Mouse (Mus musculus) embryonic facial prominence, embryonic 15.5 days (tissue): ENCODE results near the gene Pole2. TPM values are rescaled to one million over a fixed set of nuclear protein-coding genes. Genes with fewer than 3 reads are reported as not detected.

Experiments used
- ATAC-seq: fragments of 200-750 bp; cut with Nextera tagmentation; 2 replicates; pipeline ENCODE4 v1.8.0; 2017; ENCODE audit warnings: low read depth, moderate TSS enrichment; ENCODE audit not compliant: insufficient number of reproducible peaks, low FRiP score, low TSS enrichment
- H3K27ac ChIP-seq: fragments of 300-500 bp; sonication (generic); replicated peaks from 2 replicates; pipeline ENCODE4 v1.5.1; 2015; ENCODE audit warnings: mild to moderate bottlenecking, inconsistent platforms
- H3K27me3 ChIP-seq: fragments of 300-500 bp; sonication (generic); 2 replicates; pipeline ENCODE4 v1.6.1; 2015; ENCODE audit warnings: inconsistent platforms
- H3K36me3 ChIP-seq: fragments of 300-500 bp; sonication (generic); 2 replicates; pipeline ENCODE4 v1.6.1; 2015; ENCODE audit warnings: mild to moderate bottlenecking, inconsistent platforms
- H3K4me1 ChIP-seq: fragments of 300-500 bp; sonication (generic); 2 replicates; pipeline ENCODE4 v1.6.1; 2015; ENCODE audit warnings: inconsistent platforms
- H3K4me2 ChIP-seq: fragments of 300-500 bp; sonication (generic); replicated peaks from 2 replicates; pipeline ENCODE4 v1.6.1; 2015; ENCODE audit warnings: mild to moderate bottlenecking, inconsistent platforms
- H3K4me3 ChIP-seq: fragments of 300-500 bp; sonication (generic); replicated peaks from 2 replicates; pipeline ENCODE4 v1.5.1; 2015; ENCODE audit warnings: mild to moderate bottlenecking, inconsistent platforms
- H3K9ac ChIP-seq: fragments of 300-500 bp; sonication (generic); 2 replicates; pipeline ENCODE4 v1.6.1; 2015; ENCODE audit warnings: inconsistent platforms
- H3K9me3 ChIP-seq: fragments of 300-500 bp; sonication (generic); replicated peaks from 2 replicates; pipeline ENCODE4 v1.6.1; 2016; ENCODE audit warnings: inconsistent platforms
- WGBS: fragments of 180-500 bp; shearing (Covaris S2); methylation state at CpG from one replicate; pipeline ENCODE4 v1.1.7; 2015; 5-methylcytosine and 5-hydroxymethylcytosine counted together
- polyA plus RNA-seq: library from polyadenylated mRNA; unstranded; fragments of >200 nt; fragmentation: Nextera tagmentation; extraction: Ambion mirVana; gene quantifications from 2 replicates; pipeline ENCODE4 v1.2.1, GENCODE M21; 2015

Gene Pole2
- polyA plus RNA-seq, result 20.1 and 22.3 TPM in 2 replicates

- under 1% methylated on average over 37 of the region's 37 CpGs for WGBS
Measured at GRCm38 (mm10) chr12:69227776-69228466, at the start of gene Pole2. TSS of gene Pole2 (minus strand) at chr12:69228195.

GRCm38 (mm10) chr12:69268956-69269355, 41.0 kb upstream of the Pole2 start:
- 83% methylated on average over 2 of the region's 2 CpGs for WGBS
- H3K27me3 ChIP-seq, result no peaks in the 10 kb centered on the region

More at GRCm38 (mm10) chr12:69227776-69228466, at the start of gene Pole2:
- Histone ChIP-seq H3K36me3 (peaks cover 17% of the 10 kb centered on the region), H3K27me3 (no peaks in the 10 kb centered on the region), H3K4me1 (peaks cover 8% of the 10 kb centered on the region; the same call in 1 of the 2 replicates), H3K4me2 (peak within 1 kb of the TSS; percentile 52), H3K27ac (peak within 1 kb of the TSS; percentile 94), H3K9ac (peak within 1 kb of the TSS; percentile 31), H3K9me3 (no peaks in the 10 kb centered on the region), H3K4me3 (peak within 1 kb of the TSS; percentile 77)
- ATAC-seq, result peak; percentile 95

GRCm38 (mm10) chr12:69267956-69268632, 40.1 kb upstream of the Pole2 start:
- H3K36me3 ChIP-seq, result no peaks in the 10 kb centered on the region
- no peak overlapping the region for H3K4me2 ChIP-seq
- H3K27me3 ChIP-seq, result no peaks in the 10 kb centered on the region
- H3K4me3 ChIP-seq, result no peak overlapping the region
- no peak for ATAC-seq
- H3K9me3 ChIP-seq, result no peaks in the 10 kb centered on the region
- no peak overlapping the region for H3K27ac ChIP-seq
- H3K9ac ChIP-seq, result no peak overlapping the region
- WGBS, result 78% methylated on average over 11 of the region's 11 CpGs
- no peaks in the 10 kb centered on the region for H3K4me1 ChIP-seq

More at GRCm38 (mm10) chr12:69268956-69269355, 41.0 kb upstream of the Pole2 start:
- Histone ChIP-seq H3K9me3 (no peaks in the 10 kb centered on the region), H3K36me3 (no peaks in the 10 kb centered on the region), H3K4me2 (no peak overlapping the region), H3K4me3 (no peak overlapping the region), H3K4me1 (no peaks in the 10 kb centered on the region), H3K27ac (no peak overlapping the region), H3K9ac (no peak overlapping the region)
- no peak for ATAC-seq

- WGBS, result 86% methylated on average over 3 of the region's 3 CpGs
- no peak overlapping the region for H3K27ac ChIP-seq
- no peak for ATAC-seq
Measured at GRCm38 (mm10) chr12:69265031-69265430, 37.0 kb upstream of the Pole2 start.

GRCm38 (mm10) chr12:69262251-69262650, 34.3 kb upstream of the Pole2 start:
- Histone ChIP-seq H3K27ac (no peak overlapping the region), H3K27me3 (no peaks in the 10 kb centered on the region), H3K9me3 (no peaks in the 10 kb centered on the region), H3K4me1 (no peaks in the 10 kb centered on the region), H3K4me3 (no peak overlapping the region), H3K9ac (no peak overlapping the region), H3K4me2 (no peak overlapping the region), H3K36me3 (no peaks in the 10 kb centered on the region)
- ATAC-seq, result no peak
- 93% methylated on average over 5 of the region's 5 CpGs for WGBS

More at GRCm38 (mm10) chr12:69265031-69265430, 37.0 kb upstream of the Pole2 start:
- H3K36me3 ChIP-seq, result no peaks in the 10 kb centered on the region
- H3K4me2 ChIP-seq, result no peak overlapping the region
- H3K9me3 ChIP-seq, result no peaks in the 10 kb centered on the region
- H3K9ac ChIP-seq, result no peak overlapping the region
- H3K4me3 ChIP-seq, result no peak overlapping the region
- H3K27me3 ChIP-seq, result no peaks in the 10 kb centered on the region
- H3K4me1 ChIP-seq, result no peaks in the 10 kb centered on the region

- ATAC-seq, result no peak
- H3K4me1 ChIP-seq, result no peaks in the 10 kb centered on the region
- H3K9ac ChIP-seq, result no peak overlapping the region
- H3K27me3 ChIP-seq, result no peaks in the 10 kb centered on the region
- no peak overlapping the region for H3K4me2 ChIP-seq
- no peaks in the 10 kb centered on the region for H3K36me3 ChIP-seq
- H3K27ac ChIP-seq, result no peak overlapping the region
- no peaks in the 10 kb centered on the region for H3K9me3 ChIP-seq
- 80% methylated on average over 11 of the region's 11 CpGs for WGBS
- H3K4me3 ChIP-seq, result no peak overlapping the region
Measured at GRCm38 (mm10) chr12:69257836-69258235, 29.8 kb upstream of the Pole2 start.

GRCm38 (mm10) chr12:69253806-69254205, 25.8 kb upstream of the Pole2 start:
- 83% methylated on average over 1 of the region's 1 CpGs for WGBS
- H3K27me3 ChIP-seq, result no peaks in the 10 kb centered on the region
- no peaks in the 10 kb centered on the region for H3K4me1 ChIP-seq
- no peak for ATAC-seq
- no peak overlapping the region for H3K4me3 ChIP-seq
- H3K27ac ChIP-seq, result no peak overlapping the region
- no peak overlapping the region for H3K4me2 ChIP-seq
- H3K36me3 ChIP-seq, result no peaks in the 10 kb centered on the region
- H3K9me3 ChIP-seq, result no peaks in the 10 kb centered on the region
- no peak overlapping the region for H3K9ac ChIP-seq

- H3K9me3 ChIP-seq, result no peaks in the 10 kb centered on the region
- no peaks in the 10 kb centered on the region for H3K27me3 ChIP-seq
- no peak overlapping the region for H3K4me2 ChIP-seq
- WGBS, result 79% methylated on average over 8 of the region's 8 CpGs
- no peaks in the 10 kb centered on the region for H3K4me1 ChIP-seq
- no peak overlapping the region for H3K27ac ChIP-seq
- no peak overlapping the region for H3K9ac ChIP-seq
- H3K36me3 ChIP-seq, result no peaks in the 10 kb centered on the region
- H3K4me3 ChIP-seq, result no peak overlapping the region
- ATAC-seq, result no peak
Measured at GRCm38 (mm10) chr12:69250756-69251155, 22.8 kb upstream of the Pole2 start.

- Histone ChIP-seq H3K9me3 (no peaks in the 10 kb centered on the region), H3K4me3 (no peak overlapping the region), H3K4me1 (no peaks in the 10 kb centered on the region), H3K9ac (no peak overlapping the region), H3K36me3 (no peaks in the 10 kb centered on the region), H3K27me3 (no peaks in the 10 kb centered on the region), H3K27ac (no peak overlapping the region), H3K4me2 (no peak overlapping the region)
- WGBS, result 82% methylated on average over 4 of the region's 4 CpGs
- ATAC-seq, result no peak
Measured at GRCm38 (mm10) chr12:69249766-69250165, 21.8 kb upstream of the Pole2 start.

GRCm38 (mm10) chr12:69241771-69242431, 13.9 kb upstream of the Pole2 start:
- peak overlapping the region; percentile 71 for H3K9ac ChIP-seq
- peak overlapping the region; percentile 79 for H3K4me3 ChIP-seq
- peak overlapping the region; percentile 74 for H3K4me2 ChIP-seq
- ATAC-seq, result peak; percentile 81
- peaks cover 5% of the 10 kb centered on the region for H3K4me1 ChIP-seq
- peak overlapping the region; percentile 86 for H3K27ac ChIP-seq
- H3K36me3 ChIP-seq, result no peaks in the 10 kb centered on the region
- WGBS, result under 1% methylated on average over 62 of the region's 64 CpGs
- H3K27me3 ChIP-seq, result no peaks in the 10 kb centered on the region
- H3K9me3 ChIP-seq, result no peaks in the 10 kb centered on the region

GRCm38 (mm10) chr12:69241405-69241770, 13.4 kb upstream of the Pole2 start:
- Histone ChIP-seq H3K9me3 (no peaks in the 10 kb centered on the region), H3K9ac (peak overlapping the region; percentile 71), H3K27ac (peak overlapping the region; percentile 86), H3K27me3 (no peaks in the 10 kb centered on the region), H3K4me2 (peak overlapping the region; percentile 74), H3K4me3 (peak overlapping the region; percentile 79), H3K36me3 (no peaks in the 10 kb centered on the region), H3K4me1 (peaks cover 5% of the 10 kb centered on the region)
- WGBS, result 0% methylated on average over 3 of the region's 3 CpGs
- no peak for ATAC-seq
